8 mouse cellular contexts compared by ENCODE assay signal in genomic region chr4:54470022-54471008, GRCm38 (mm10).
DNase-seq lines count a peak whose midpoint lies in the region; ATAC-seq lines count a peak whose summit lies in the region.

No protein-coding gene starts in this region.

- peak; percentile 93 for ATAC-seq in limb, embryonic 13.5 days (ENCODE audit: low FRiP score, low read depth)
- peak; percentile 73; the same call in 1 of the 2 replicates for ATAC-seq in neural tube, embryonic 15.5 days (ENCODE audit: low FRiP score)

- no peak overlapping the region for H3K9ac ChIP-seq in limb, embryonic 13.5 days
- no peak overlapping the region for H3K9ac ChIP-seq in neural tube, embryonic 15.5 days (replicated peaks)

- peak overlapping the region; percentile 73 for H3K27ac ChIP-seq in limb, embryonic 13.5 days
- no peak overlapping the region; the same call in 1 of the 2 replicates for H3K27ac ChIP-seq in neural tube, embryonic 15.5 days (replicated peaks)

- H3K4me3 ChIP-seq in limb, embryonic 13.5 days = no peak overlapping the region
- H3K4me3 ChIP-seq in neural tube, embryonic 15.5 days (replicated peaks) = no peak overlapping the region

- H3K9me3 ChIP-seq in limb, embryonic 13.5 days = no peaks in the 10 kb centered on the region
- H3K9me3 ChIP-seq in neural tube, embryonic 15.5 days (replicated peaks) = no peaks in the 10 kb centered on the region

- H3K4me2 ChIP-seq in limb, embryonic 13.5 days (replicated peaks) = peak overlapping the region; percentile 41
- no peak overlapping the region for H3K4me2 ChIP-seq in neural tube, embryonic 15.5 days

- peak; percentile 24 for DNase-seq in adrenal gland, postnatal 14 days
- no peak for DNase-seq in adrenal gland, postnatal 4 days (ENCODE audit: low spot score in 2 of 2)
- DNase-seq in embryo, embryonic 10.5 days (ENCODE audit: low spot score) = peak; percentile 75
- DNase-seq in gastrocnemius, postnatal 10 days = peak; percentile 62
- DNase-seq in hindlimb bud, embryonic 11.5 days (ENCODE audit: extremely low spot score, low read depth, low spot score) = peak; percentile 91
- no peak for DNase-seq in spleen, postnatal 36 days (ENCODE audit: low spot score in 2 of 2)

- 4% methylated on average over 13 of the region's 13 CpGs for WGBS in limb, embryonic 13.5 days
- WGBS in neural tube, embryonic 15.5 days = 54% methylated on average over 13 of the region's 13 CpGs

- no peaks in the 10 kb centered on the region for H3K27me3 ChIP-seq in limb, embryonic 13.5 days
- no peaks in the 10 kb centered on the region for H3K27me3 ChIP-seq in neural tube, embryonic 15.5 days (replicated peaks)

- peaks cover 34% of the 10 kb centered on the region for H3K4me1 ChIP-seq in limb, embryonic 13.5 days
- peaks cover 2% of the 10 kb centered on the region; the same call in 1 of the 2 replicates for H3K4me1 ChIP-seq in neural tube, embryonic 15.5 days

- H3K36me3 ChIP-seq in limb, embryonic 13.5 days = no peaks in the 10 kb centered on the region
- no peaks in the 10 kb centered on the region for H3K36me3 ChIP-seq in neural tube, embryonic 15.5 days

Comparison
In these comparisons a context has a peak if more than half of its experiments do, and no peak if none do; other contexts are left out.
1. DNase-seq: peak in adrenal gland, postnatal 14 days (single experiment), embryo, embryonic 10.5 days (single experiment), gastrocnemius, postnatal 10 days (single experiment) and hindlimb bud, embryonic 11.5 days (single experiment); none in adrenal gland, postnatal 4 days (0 of 2) and spleen, postnatal 36 days (0 of 2).